Mouse (Mus musculus): ENCODE data around the gene Osgepl1. TPM values are rescaled to one million over a fixed set of nuclear protein-coding genes. Genes with fewer than 3 reads are reported as not detected.
"Not testable (repeated sequence)": the region's sequence is repeated elsewhere in the genome, so short reads cannot be mapped to it uniquely, and the experiment has no call there.

The Osgepl1 gene
- 25.6 and 26.6 TPM in 2 replicates for polyA plus RNA-seq (2014; fragmentation: Nextera tagmentation; extraction: Ambion mirVana)

GRCm38 (mm10) chr1:53312989-53313967, at the start of gene Osgepl1:
TSS of gene Osgepl1 (plus strand) at chr1:53313624.
- 3% methylated on average over 27 of the region's 27 CpGs for WGBS
- peak within 1 kb of the TSS; percentile 58 for H3K4me2 ChIP-seq (ENCODE audit: low read depth, low read length)
- H3K4me3 ChIP-seq (ENCODE audit: low read depth, low read length), result peak within 1 kb of the TSS; percentile 58
- DNase-seq (ENCODE audit: low spot score) (peak; percentile 93), ATAC-seq (replicated peaks; ENCODE audit: insufficient number of reproducible peaks, low FRiP score, low TSS enrichment, low read depth) (peak; percentile 93)
- peak within 1 kb of the TSS; percentile 52 for H3K27ac ChIP-seq (replicated peaks; ENCODE audit: low read depth, low read length)
- no peaks in the 10 kb centered on the region for H3K4me1 ChIP-seq (ENCODE audit: control insufficient read depth, insufficient read depth, low read length)
- H3K9ac ChIP-seq (replicated peaks; ENCODE audit: low read length), result peak within 1 kb of the TSS; percentile 77
- H3K9me3 ChIP-seq (replicated peaks; ENCODE audit: control insufficient read depth, low read length), result no peaks in the 10 kb centered on the region
- no peaks in the 10 kb centered on the region for H3K36me3 ChIP-seq (replicated peaks; ENCODE audit: control insufficient read depth, insufficient read depth, low read depth, low read length)
- no peaks in the 10 kb centered on the region for H3K27me3 ChIP-seq (ENCODE audit: control insufficient read depth, insufficient read depth, low read length)

GRCm38 (mm10) chr1:53264958-53265612, 48.3 kb upstream of the Osgepl1 start:
- not testable (repeated sequence) for H3K36me3 ChIP-seq (replicated peaks; ENCODE audit: control insufficient read depth, insufficient read depth, low read depth, low read length); H3K27ac ChIP-seq (replicated peaks; ENCODE audit: low read depth, low read length); DNase-seq (ENCODE audit: low spot score); H3K9ac ChIP-seq (replicated peaks; ENCODE audit: low read length); H3K9me3 ChIP-seq (replicated peaks; ENCODE audit: control insufficient read depth, low read length); H3K4me1 ChIP-seq (ENCODE audit: control insufficient read depth, insufficient read depth, low read length); H3K4me2 ChIP-seq (ENCODE audit: low read depth, low read length); H3K4me3 ChIP-seq (ENCODE audit: low read depth, low read length); ATAC-seq (replicated peaks; ENCODE audit: insufficient number of reproducible peaks, low FRiP score, low TSS enrichment, low read depth); H3K27me3 ChIP-seq (ENCODE audit: control insufficient read depth, insufficient read depth, low read length)

GRCm38 (mm10) chr1:53269901-53270300, 43.5 kb upstream of the Osgepl1 start:
- Histone ChIP-seq H3K4me1 (ENCODE audit: control insufficient read depth, insufficient read depth, low read length) (no peaks in the 10 kb centered on the region), H3K27ac (replicated peaks; ENCODE audit: low read depth, low read length) (no peak overlapping the region), H3K9me3 (replicated peaks; ENCODE audit: control insufficient read depth, low read length) (no peaks in the 10 kb centered on the region), H3K36me3 (replicated peaks; ENCODE audit: control insufficient read depth, insufficient read depth, low read depth, low read length) (no peaks in the 10 kb centered on the region), H3K4me2 (ENCODE audit: low read depth, low read length) (no peak overlapping the region), H3K4me3 (ENCODE audit: low read depth, low read length) (no peak overlapping the region), H3K27me3 (ENCODE audit: control insufficient read depth, insufficient read depth, low read length) (no peaks in the 10 kb centered on the region), H3K9ac (replicated peaks; ENCODE audit: low read length) (no peak overlapping the region)
- ATAC-seq (replicated peaks; ENCODE audit: insufficient number of reproducible peaks, low FRiP score, low TSS enrichment, low read depth) (no peak), DNase-seq (ENCODE audit: low spot score) (no peak)
- 89% methylated on average over 3 of the region's 3 CpGs for WGBS

- Histone ChIP-seq H3K27me3 (ENCODE audit: control insufficient read depth, insufficient read depth, low read length) (no peaks in the 10 kb centered on the region), H3K9ac (replicated peaks; ENCODE audit: low read length) (no peak overlapping the region), H3K36me3 (replicated peaks; ENCODE audit: control insufficient read depth, insufficient read depth, low read depth, low read length) (no peaks in the 10 kb centered on the region), H3K4me3 (ENCODE audit: low read depth, low read length) (no peak overlapping the region), H3K27ac (replicated peaks; ENCODE audit: low read depth, low read length) (no peak overlapping the region), H3K4me1 (ENCODE audit: control insufficient read depth, insufficient read depth, low read length) (no peaks in the 10 kb centered on the region), H3K9me3 (replicated peaks; ENCODE audit: control insufficient read depth, low read length) (no peaks in the 10 kb centered on the region), H3K4me2 (ENCODE audit: low read depth, low read length) (no peak overlapping the region)
- DNase-seq (ENCODE audit: low spot score), result peak; percentile 12
- no peak for ATAC-seq (replicated peaks; ENCODE audit: insufficient number of reproducible peaks, low FRiP score, low TSS enrichment, low read depth)
Observed at GRCm38 (mm10) chr1:53272646-53273045, 40.8 kb upstream of the Osgepl1 start.

GRCm38 (mm10) chr1:53291197-53291596, 22.2 kb upstream of the Osgepl1 start:
- H3K4me3 ChIP-seq (ENCODE audit: low read depth, low read length), result no peak overlapping the region
- WGBS, result 85% methylated on average over 3 of the region's 3 CpGs

GRCm38 (mm10) chr1:53296581-53297383, 16.6 kb upstream of the Osgepl1 start, which contains the start of the genes Pms1, Ormdl1 and Gm28778:
TSS of gene Pms1 (minus strand) at chr1:53297018.
TSS of gene Ormdl1 (plus strand) at chr1:53297095.
TSS of gene Gm28778 (plus strand) at chr1:53297111.
- peak within 1 kb of the TSS; percentile 66 for H3K4me3 ChIP-seq (ENCODE audit: low read depth, low read length)
- ATAC-seq (replicated peaks; ENCODE audit: insufficient number of reproducible peaks, low FRiP score, low TSS enrichment, low read depth), result peak; percentile 99
- DNase-seq (ENCODE audit: low spot score), result peak; percentile 95
- peak within 1 kb of the TSS; percentile 77 for H3K9ac ChIP-seq (replicated peaks; ENCODE audit: low read length)
- H3K36me3 ChIP-seq (replicated peaks; ENCODE audit: control insufficient read depth, insufficient read depth, low read depth, low read length), result no peaks in the 10 kb centered on the region
- no peaks in the 10 kb centered on the region for H3K27me3 ChIP-seq (ENCODE audit: control insufficient read depth, insufficient read depth, low read length)
- H3K4me2 ChIP-seq (ENCODE audit: low read depth, low read length), result peak within 1 kb of the TSS; percentile 50
- under 1% methylated on average over 66 of the region's 66 CpGs for WGBS
- no peaks in the 10 kb centered on the region for H3K9me3 ChIP-seq (replicated peaks; ENCODE audit: control insufficient read depth, low read length)
- H3K4me1 ChIP-seq (ENCODE audit: control insufficient read depth, insufficient read depth, low read length), result no peaks in the 10 kb centered on the region
- H3K27ac ChIP-seq (replicated peaks; ENCODE audit: low read depth, low read length), result peak within 1 kb of the TSS; percentile 66; the same call in 1 of the 2 replicates

More at GRCm38 (mm10) chr1:53291197-53291596, 22.2 kb upstream of the Osgepl1 start:
- Histone ChIP-seq H3K4me1 (ENCODE audit: control insufficient read depth, insufficient read depth, low read length) (no peaks in the 10 kb centered on the region), H3K9me3 (replicated peaks; ENCODE audit: control insufficient read depth, low read length) (no peaks in the 10 kb centered on the region), H3K4me2 (ENCODE audit: low read depth, low read length) (no peak overlapping the region), H3K27me3 (ENCODE audit: control insufficient read depth, insufficient read depth, low read length) (no peaks in the 10 kb centered on the region), H3K27ac (replicated peaks; ENCODE audit: low read depth, low read length) (no peak overlapping the region), H3K9ac (replicated peaks; ENCODE audit: low read length) (no peak overlapping the region), H3K36me3 (replicated peaks; ENCODE audit: control insufficient read depth, insufficient read depth, low read depth, low read length) (no peaks in the 10 kb centered on the region)
- DNase-seq (ENCODE audit: low spot score) (no peak), ATAC-seq (replicated peaks; ENCODE audit: insufficient number of reproducible peaks, low FRiP score, low TSS enrichment, low read depth) (no peak)

GRCm38 (mm10) chr1:53300506-53300905, 12.9 kb upstream of the Osgepl1 start:
- 84% methylated on average over 4 of the region's 4 CpGs for WGBS
- H3K36me3 ChIP-seq (replicated peaks; ENCODE audit: control insufficient read depth, insufficient read depth, low read depth, low read length), result no peaks in the 10 kb centered on the region
- H3K4me1 ChIP-seq (ENCODE audit: control insufficient read depth, insufficient read depth, low read length), result no peaks in the 10 kb centered on the region
- no peak overlapping the region for H3K27ac ChIP-seq (replicated peaks; ENCODE audit: low read depth, low read length)
- no peak overlapping the region for H3K9ac ChIP-seq (replicated peaks; ENCODE audit: low read length)
- H3K4me2 ChIP-seq (ENCODE audit: low read depth, low read length), result no peak overlapping the region
- no peaks in the 10 kb centered on the region for H3K9me3 ChIP-seq (replicated peaks; ENCODE audit: control insufficient read depth, low read length)
- DNase-seq (ENCODE audit: low spot score) (no peak), ATAC-seq (replicated peaks; ENCODE audit: insufficient number of reproducible peaks, low FRiP score, low TSS enrichment, low read depth) (no peak)
- H3K4me3 ChIP-seq (ENCODE audit: low read depth, low read length), result no peak overlapping the region
- H3K27me3 ChIP-seq (ENCODE audit: control insufficient read depth, insufficient read depth, low read length), result no peaks in the 10 kb centered on the region
